Mouse (Mus musculus) midbrain, postnatal 0 days (tissue): ENCODE measurements at regions not wholly inside any gene's neighbourhood (a gene's known extent, or its start where the extent isn't known, plus 50 kb on each side); places are given as distances from the start of the nearest gene placed in this dataset.
"Not testable (repeated sequence)": the region's sequence is repeated elsewhere in the genome, so short reads cannot be mapped to it uniquely, and the experiment has no call there.

ENCODE experiments used
- ATAC-seq: fragments of 200-750 bp; cut with Nextera tagmentation; 2 replicates; pipeline ENCODE4 v1.8.0; 2017; ENCODE audit warnings: moderate number of reproducible peaks, mild to moderate bottlenecking, moderate TSS enrichment, moderate library complexity; ENCODE audit not compliant: low FRiP score
- DNase-seq: peaks from one replicate; pipeline ENCODE4 v3.0.0-alpha.2; 2015; ENCODE audit warnings: low spot score
- H3K27ac ChIP-seq: fragments of 300-500 bp; sonication (generic); 2 replicates; pipeline ENCODE4 v1.5.1; 2014; ENCODE audit warnings: low read depth, mild to moderate bottlenecking, low read length, mixed read lengths
- H3K27me3 ChIP-seq: fragments of 300-500 bp; sonication (generic); 2 replicates; pipeline ENCODE4 v1.6.1; 2014; ENCODE audit warnings: low read length, control low read depth, mixed read lengths; ENCODE audit not compliant: insufficient read depth
- H3K36me3 ChIP-seq: fragments of 300-500 bp; sonication (generic); 2 replicates; pipeline ENCODE4 v1.6.1; 2014; ENCODE audit warnings: low read length, control low read depth, mixed read lengths; ENCODE audit not compliant: insufficient read depth
- H3K4me1 ChIP-seq: fragments of 300-500 bp; sonication (generic); 2 replicates; pipeline ENCODE4 v1.6.1; 2014; ENCODE audit warnings: mild to moderate bottlenecking, control low read depth, antibody characterized with exemption, low read length, mixed read lengths; ENCODE audit not compliant: insufficient read depth
- H3K4me2 ChIP-seq: fragments of 300-500 bp; sonication (generic); 2 replicates; pipeline ENCODE4 v1.6.1; 2014; ENCODE audit warnings: low read depth, mild to moderate bottlenecking, low read length, mixed read lengths; ENCODE audit not compliant: poor library complexity, severe bottlenecking
- H3K4me3 ChIP-seq: fragments of 300-500 bp; sonication (generic); 2 replicates; pipeline ENCODE4 v1.5.1; 2014; ENCODE audit warnings: low read depth, mild to moderate bottlenecking, low read length, moderate library complexity
- H3K9ac ChIP-seq: fragments of 300-500 bp; sonication (generic); replicated peaks from 2 replicates; pipeline ENCODE4 v1.6.1; 2014; ENCODE audit warnings: mild to moderate bottlenecking, low read length, moderate library complexity, mixed read lengths; ENCODE audit not compliant: poor library complexity, severe bottlenecking
- H3K9me3 ChIP-seq: fragments of 300-500 bp; sonication (generic); 2 replicates; pipeline ENCODE4 v1.6.1; 2016; ENCODE audit warnings: low read length, control low read depth
- CTCF ChIP-seq: IDR thresholded peaks from 2 replicates; pipeline ENCODE4 v1.5.1; 2016; ENCODE audit warnings: antibody characterized with exemption, mild to moderate bottlenecking
- WGBS: fragments of 180-500 bp; shearing (Covaris S2); extraction: QIAGEN DNeasy Blood & Tissue Kit; methylation state at CpG from one replicate; pipeline ENCODE4 v1.1.7; 2014; 5-methylcytosine and 5-hydroxymethylcytosine counted together

GRCm38 (mm10) chr5:51980901-51981300, 209.4 kb downstream of the Dhx15 start:
- H3K27me3 ChIP-seq: no peaks in the 10 kb centered on the region
- no peak overlapping the region for H3K9ac ChIP-seq
- no peak overlapping the region for H3K4me3 ChIP-seq
- WGBS: 72% methylated on average over 5 of the region's 5 CpGs
- H3K4me2 ChIP-seq: no peak overlapping the region
- DNase-seq (no peak), ATAC-seq (no peak)
- H3K36me3 ChIP-seq: no peaks in the 10 kb centered on the region
- TF ChIP-seq CTCF: no peak
- H3K4me1 ChIP-seq: no peaks in the 10 kb centered on the region
- H3K27ac ChIP-seq: no peak overlapping the region
- no peaks in the 10 kb centered on the region for H3K9me3 ChIP-seq

GRCm38 (mm10) chr5:51952499-51952898, 237.8 kb downstream of the Dhx15 start:
- WGBS: 73% methylated on average over 5 of the region's 5 CpGs
- H3K4me1 ChIP-seq: no peaks in the 10 kb centered on the region
- no peak for TF ChIP-seq CTCF
- no peak overlapping the region for H3K4me2 ChIP-seq
- H3K36me3 ChIP-seq: no peaks in the 10 kb centered on the region
- no peak overlapping the region for H3K4me3 ChIP-seq
- H3K27ac ChIP-seq: no peak overlapping the region
- no peaks in the 10 kb centered on the region for H3K27me3 ChIP-seq
- H3K9ac ChIP-seq: no peak overlapping the region
- ATAC-seq (no peak), DNase-seq (no peak)
- no peaks in the 10 kb centered on the region for H3K9me3 ChIP-seq

GRCm38 (mm10) chr5:51949996-51950395, 240.3 kb downstream of the Dhx15 start:
- H3K9me3 ChIP-seq: no peaks in the 10 kb centered on the region
- no peak overlapping the region for H3K27ac ChIP-seq
- DNase-seq (no peak), ATAC-seq (no peak)
- no peak for TF ChIP-seq CTCF
- WGBS: 90% methylated on average over 5 of the region's 5 CpGs
- no peak overlapping the region for H3K4me3 ChIP-seq
- H3K36me3 ChIP-seq: no peaks in the 10 kb centered on the region
- H3K4me2 ChIP-seq: no peak overlapping the region
- no peaks in the 10 kb centered on the region for H3K27me3 ChIP-seq
- no peaks in the 10 kb centered on the region for H3K4me1 ChIP-seq
- H3K9ac ChIP-seq: no peak overlapping the region

- H3K9ac ChIP-seq: no peak overlapping the region
- H3K4me2 ChIP-seq: no peak overlapping the region
Measured at GRCm38 (mm10) chr5:51946062-51946461, 244.3 kb downstream of the Dhx15 start.

GRCm38 (mm10) chr5:51941925-51942291, 248.4 kb downstream of the Dhx15 start:
- not testable (repeated sequence) for H3K4me1 ChIP-seq, H3K27me3 ChIP-seq, H3K27ac ChIP-seq, DNase-seq, H3K4me2 ChIP-seq, H3K9ac ChIP-seq, ATAC-seq, H3K4me3 ChIP-seq, H3K9me3 ChIP-seq, H3K36me3 ChIP-seq
- 68% methylated on average over 4 of the region's 4 CpGs for WGBS

More at GRCm38 (mm10) chr5:51946062-51946461, 244.3 kb downstream of the Dhx15 start:
- 96% methylated on average over 3 of the region's 3 CpGs for WGBS
- no peaks in the 10 kb centered on the region for H3K4me1 ChIP-seq
- H3K9me3 ChIP-seq: no peaks in the 10 kb centered on the region
- TF ChIP-seq CTCF: no peak
- no peak for DNase-seq
- H3K4me3 ChIP-seq: no peak overlapping the region
- H3K36me3 ChIP-seq: no peaks in the 10 kb centered on the region
- no peak overlapping the region for H3K27ac ChIP-seq
- ATAC-seq: no peak
- H3K27me3 ChIP-seq: no peaks in the 10 kb centered on the region

- Histone ChIP-seq H3K9me3 (no peaks in the 10 kb centered on the region), H3K36me3 (no peaks in the 10 kb centered on the region), H3K4me3 (no peak overlapping the region), H3K27ac (no peak overlapping the region), H3K9ac (no peak overlapping the region), H3K4me1 (no peaks in the 10 kb centered on the region), H3K4me2 (no peak overlapping the region), H3K27me3 (no peaks in the 10 kb centered on the region)
- 64% methylated on average over 8 of the region's 8 CpGs for WGBS
- ATAC-seq (no peak), DNase-seq (no peak)
- TF ChIP-seq CTCF: no peak
Measured at GRCm38 (mm10) chr5:51941255-51941924, 248.9 kb downstream of the Dhx15 start.
